Mouse (Mus musculus) hindbrain, postnatal 0 days (tissue): Measurements from ENCODE around the gene S100b. TPM values are rescaled to one million over a fixed set of nuclear protein-coding genes. Genes with fewer than 3 reads are reported as not detected.

ENCODE experiments used
- ATAC-seq: fragments of 200-750 bp; cut with Nextera tagmentation; 2 replicates; pipeline ENCODE4 v1.8.0; 2017; ENCODE audit warnings: mild to moderate bottlenecking, moderate TSS enrichment, moderate library complexity
- DNase-seq: peaks from one replicate; pipeline ENCODE4 v3.0.0-alpha.2; 2015; ENCODE audit warnings: low spot score
- H3K27ac ChIP-seq: fragments of 300-500 bp; sonication (generic); 2 replicates; pipeline ENCODE4 v1.5.1; 2014; ENCODE audit warnings: mild to moderate bottlenecking
- H3K27me3 ChIP-seq: fragments of 300-500 bp; sonication (generic); 2 replicates; pipeline ENCODE4 v1.6.1; 2014; ENCODE audit warnings: low read length, mixed read lengths; ENCODE audit not compliant: insufficient read depth
- H3K36me3 ChIP-seq: fragments of 300-500 bp; sonication (generic); 2 replicates; pipeline ENCODE4 v1.6.1; 2014; ENCODE audit warnings: low read length, mixed read lengths; ENCODE audit not compliant: insufficient read depth
- H3K4me1 ChIP-seq: fragments of 300-500 bp; sonication (generic); 2 replicates; pipeline ENCODE4 v1.6.1; 2014; ENCODE audit warnings: antibody characterized with exemption, low read length, mixed read lengths; ENCODE audit not compliant: insufficient read depth
- H3K4me2 ChIP-seq: fragments of 300-500 bp; sonication (generic); 2 replicates; pipeline ENCODE4 v1.6.1; 2014; ENCODE audit warnings: low read depth, mild to moderate bottlenecking, low read length, moderate library complexity, mixed read lengths
- H3K4me3 ChIP-seq: fragments of 300-500 bp; sonication (generic); 2 replicates; pipeline ENCODE4 v1.5.1; 2014; ENCODE audit warnings: low read length
- H3K9ac ChIP-seq: fragments of 300-500 bp; sonication (generic); replicated peaks from 2 replicates; pipeline ENCODE4 v1.6.1; 2014; ENCODE audit warnings: mild to moderate bottlenecking, low read length, moderate library complexity, mixed read lengths
- H3K9me3 ChIP-seq: fragments of 300-500 bp; sonication (generic); 2 replicates; pipeline ENCODE4 v1.6.1; 2016; ENCODE audit warnings: low read length, mixed read lengths
- CTCF ChIP-seq: IDR thresholded peaks from 2 replicates; pipeline ENCODE4 v1.5.1; 2016; ENCODE audit warnings: antibody characterized with exemption, control low read depth, low read depth
- WGBS: fragments of 180-500 bp; shearing (Covaris S2); extraction: QIAGEN DNeasy Blood & Tissue Kit; methylation state at CpG from one replicate; pipeline ENCODE4 v1.1.7; 2014; 5-methylcytosine and 5-hydroxymethylcytosine counted together
- polyA plus RNA-seq: library from polyadenylated mRNA; unstranded; fragments of >200 nt; fragmentation: Nextera tagmentation; extraction: Ambion mirVana; gene quantifications from 2 replicates; pipeline ENCODE4 v1.2.1, GENCODE M21; 2015
- total RNA-seq: library from RNA; depleted of rRNA; stranded (reverse); fragments of >200 nt; gene quantifications from 2 replicates; pipeline ENCODE4 v1.2.3, GENCODE M21; 2014

The S100b gene
- total and polyA plus RNA-seq, 2 experiments from 2014 or later: 22.3 to 25.2 TPM

- no peak for TF ChIP-seq CTCF
- Histone ChIP-seq H3K9me3 (no peaks in the 10 kb centered on the region), H3K4me3 (no peak overlapping the region), H3K9ac (no peak overlapping the region), H3K36me3 (peaks cover 72% of the 10 kb centered on the region), H3K27ac (no peak overlapping the region), H3K27me3 (no peaks in the 10 kb centered on the region), H3K4me1 (no peaks in the 10 kb centered on the region), H3K4me2 (no peak overlapping the region)
- DNase-seq (no peak), ATAC-seq (no peak)
- 66% methylated on average over 5 of the region's 5 CpGs for WGBS
These were observed 25.0 kb downstream of the S100b start for GRCm38 (mm10) chr10:76278541-76279097.

GRCm38 (mm10) chr10:76288268-76288993 is 34.8 kb downstream of the S100b start:
- no peak overlapping the region for H3K9ac ChIP-seq
- H3K27ac ChIP-seq: no peak overlapping the region
- no peaks in the 10 kb centered on the region for H3K4me1 ChIP-seq
- ATAC-seq: no peak
- 79% methylated on average over 11 of the region's 11 CpGs for WGBS
- no peaks in the 10 kb centered on the region for H3K27me3 ChIP-seq
- no peak for TF ChIP-seq CTCF
- no peak overlapping the region for H3K4me2 ChIP-seq
- peaks cover 92% of the 10 kb centered on the region for H3K36me3 ChIP-seq
- no peak overlapping the region for H3K4me3 ChIP-seq
- DNase-seq: no peak
- no peaks in the 10 kb centered on the region for H3K9me3 ChIP-seq

GRCm38 (mm10) chr10:76289052-76289451 is 35.4 kb downstream of the S100b start:
- Histone ChIP-seq H3K9me3 (no peaks in the 10 kb centered on the region), H3K4me3 (no peak overlapping the region), H3K9ac (no peak overlapping the region), H3K4me2 (no peak overlapping the region), H3K36me3 (peaks cover 92% of the 10 kb centered on the region), H3K4me1 (no peaks in the 10 kb centered on the region), H3K27me3 (no peaks in the 10 kb centered on the region), H3K27ac (no peak overlapping the region)
- no peak for ATAC-seq
- 90% methylated on average over 5 of the region's 5 CpGs for WGBS
- DNase-seq: no peak
- TF ChIP-seq CTCF: no peak

- Histone ChIP-seq H3K27ac (no peak overlapping the region), H3K27me3 (no peaks in the 10 kb centered on the region), H3K4me3 (no peak overlapping the region), H3K9ac (no peak overlapping the region), H3K4me1 (no peaks in the 10 kb centered on the region), H3K36me3 (peaks cover 92% of the 10 kb centered on the region), H3K4me2 (no peak overlapping the region), H3K9me3 (no peaks in the 10 kb centered on the region)
- DNase-seq (no peak), ATAC-seq (no peak)
- no peak for TF ChIP-seq CTCF
- WGBS: 84% methylated on average over 3 of the region's 3 CpGs
These were observed 36.5 kb downstream of the S100b start for GRCm38 (mm10) chr10:76289936-76290671.

- TF ChIP-seq CTCF: no peak
- no peak for ATAC-seq
- Histone ChIP-seq H3K9ac (no peak overlapping the region), H3K9me3 (no peaks in the 10 kb centered on the region), H3K27me3 (no peaks in the 10 kb centered on the region), H3K27ac (no peak overlapping the region), H3K4me3 (no peak overlapping the region), H3K4me2 (no peak overlapping the region), H3K36me3 (peaks cover 92% of the 10 kb centered on the region), H3K4me1 (no peaks in the 10 kb centered on the region)
- WGBS: 95% methylated on average over 4 of the region's 4 CpGs
- no peak for DNase-seq
These were observed 39.6 kb downstream of the S100b start for GRCm38 (mm10) chr10:76293222-76293621.

GRCm38 (mm10) chr10:76300133-76300532 is 46.5 kb downstream of the S100b start:
- 84% methylated on average over 5 of the region's 5 CpGs for WGBS
- Histone ChIP-seq H3K4me2 (no peak overlapping the region), H3K36me3 (peaks cover 61% of the 10 kb centered on the region), H3K9ac (no peak overlapping the region), H3K27ac (no peak overlapping the region), H3K4me1 (no peaks in the 10 kb centered on the region), H3K27me3 (no peaks in the 10 kb centered on the region), H3K4me3 (no peak overlapping the region), H3K9me3 (no peaks in the 10 kb centered on the region)
- TF ChIP-seq CTCF: no peak
- ATAC-seq (no peak), DNase-seq (no peak)
